Mouse (Mus musculus): ENCODE measurements around the gene Fam172a. TPM values are rescaled to one million over a fixed set of nuclear protein-coding genes. Genes with fewer than 3 reads are reported as not detected.
A peak's percentile ranks its signal among the peaks of the same experiment; 100 is the strongest.

Fam172a gene
- polyA plus RNA-seq, 1 experiment from 2014 or later = 32.9 TPM

DNA sequence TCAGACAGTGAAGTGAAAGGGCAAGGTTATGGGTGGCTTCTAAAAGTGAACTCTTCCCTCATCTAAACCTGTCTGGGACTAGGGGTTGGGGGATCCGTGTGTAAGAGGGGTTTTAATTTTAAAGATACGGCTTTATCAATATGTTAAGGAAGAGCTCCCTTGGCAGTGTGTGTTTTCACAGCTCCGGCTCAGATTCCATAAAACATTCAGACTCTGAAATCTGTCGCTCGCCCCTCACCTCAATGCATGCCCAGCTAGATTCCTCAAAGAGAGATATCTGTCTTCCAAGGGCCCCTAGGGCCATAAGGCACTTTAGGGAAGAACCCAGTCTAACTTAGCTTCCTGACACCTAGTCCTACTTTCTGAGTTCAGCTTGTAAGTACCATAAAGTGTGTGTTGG, 486.0 kb downstream of the Fam172a start:
- Histone ChIP-seq H3K36me3 (peaks cover 54% of the 10 kb centered on the region), H3K9me3 (replicated peaks) (no peaks in the 10 kb centered on the region), H3K27ac (replicated peaks) (peak overlapping the region; percentile 93), H3K4me1 (peaks cover 96% of the 10 kb centered on the region), H3K4me3 (peak overlapping the region; percentile 37), H3K27me3 (ENCODE audit: low read depth, poor library complexity, severe bottlenecking) (peaks cover 100% of the 10 kb centered on the region)
- WGBS = 40% methylated on average over 5 of the region's 5 CpGs
- DNase-seq (ENCODE audit: low spot score) = no peak

DNA sequence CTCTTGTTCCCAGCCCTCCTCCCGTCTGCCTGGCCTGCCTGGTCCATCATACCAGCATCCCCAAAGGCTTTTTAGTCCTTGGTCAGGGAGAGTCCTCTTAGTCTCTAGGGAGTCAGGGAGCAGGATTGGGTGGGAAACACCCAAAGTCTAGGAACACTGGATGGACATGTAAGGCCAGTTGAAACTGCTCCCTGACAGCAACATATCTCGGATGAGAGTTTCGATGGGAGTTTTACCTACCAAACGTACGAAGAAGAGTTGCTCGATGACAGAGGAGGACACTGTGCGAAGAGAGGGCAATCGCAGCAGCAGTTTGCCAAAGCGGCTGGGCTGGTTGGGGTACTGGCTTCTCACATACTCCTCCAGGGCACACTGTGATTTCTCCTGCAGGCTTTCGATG, 487.8 kb downstream of the Fam172a start:
- no peaks in the 10 kb centered on the region for H3K9me3 ChIP-seq (replicated peaks)
- 38% methylated on average over 10 of the region's 10 CpGs for WGBS
- H3K4me3 ChIP-seq = peak overlapping the region; percentile 96
- peaks cover 72% of the 10 kb centered on the region for H3K36me3 ChIP-seq
- peak overlapping the region; percentile 99 for H3K27ac ChIP-seq (replicated peaks)
- H3K27me3 ChIP-seq (ENCODE audit: low read depth, poor library complexity, severe bottlenecking) = peaks cover 100% of the 10 kb centered on the region
- DNase-seq (ENCODE audit: low spot score) = peak; percentile 19
- peaks cover 91% of the 10 kb centered on the region for H3K4me1 ChIP-seq

DNA sequence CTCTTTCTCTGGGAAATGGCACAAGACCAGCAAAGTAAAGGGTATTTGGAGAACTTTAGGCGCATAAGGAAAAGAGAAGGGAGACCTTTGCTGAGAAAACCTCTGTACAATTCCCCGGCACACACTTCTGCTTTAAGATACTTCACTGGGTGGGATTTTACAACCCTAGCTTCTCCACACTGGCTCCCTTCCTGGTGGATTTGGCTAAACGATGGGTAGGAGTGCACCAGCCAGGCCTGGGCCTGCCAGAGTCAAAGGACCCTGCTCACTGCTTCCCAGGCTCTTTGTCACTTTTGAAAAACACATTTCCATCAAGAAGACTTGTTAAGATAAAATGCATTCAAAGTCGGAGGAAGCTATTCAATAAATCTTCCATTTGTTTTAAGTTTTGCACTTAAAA, 491.4 kb downstream of the Fam172a start:
- WGBS = 22% methylated on average over 4 of the region's 4 CpGs
- Histone ChIP-seq H3K4me1 (peaks cover 66% of the 10 kb centered on the region), H3K27ac (replicated peaks) (peak overlapping the region; percentile 99), H3K4me3 (peak overlapping the region; percentile 96), H3K9me3 (replicated peaks) (no peaks in the 10 kb centered on the region), H3K27me3 (ENCODE audit: low read depth, poor library complexity, severe bottlenecking) (peaks cover 80% of the 10 kb centered on the region), H3K36me3 (peaks cover 82% of the 10 kb centered on the region)
- DNase-seq (ENCODE audit: low spot score) = no peak

DNA sequence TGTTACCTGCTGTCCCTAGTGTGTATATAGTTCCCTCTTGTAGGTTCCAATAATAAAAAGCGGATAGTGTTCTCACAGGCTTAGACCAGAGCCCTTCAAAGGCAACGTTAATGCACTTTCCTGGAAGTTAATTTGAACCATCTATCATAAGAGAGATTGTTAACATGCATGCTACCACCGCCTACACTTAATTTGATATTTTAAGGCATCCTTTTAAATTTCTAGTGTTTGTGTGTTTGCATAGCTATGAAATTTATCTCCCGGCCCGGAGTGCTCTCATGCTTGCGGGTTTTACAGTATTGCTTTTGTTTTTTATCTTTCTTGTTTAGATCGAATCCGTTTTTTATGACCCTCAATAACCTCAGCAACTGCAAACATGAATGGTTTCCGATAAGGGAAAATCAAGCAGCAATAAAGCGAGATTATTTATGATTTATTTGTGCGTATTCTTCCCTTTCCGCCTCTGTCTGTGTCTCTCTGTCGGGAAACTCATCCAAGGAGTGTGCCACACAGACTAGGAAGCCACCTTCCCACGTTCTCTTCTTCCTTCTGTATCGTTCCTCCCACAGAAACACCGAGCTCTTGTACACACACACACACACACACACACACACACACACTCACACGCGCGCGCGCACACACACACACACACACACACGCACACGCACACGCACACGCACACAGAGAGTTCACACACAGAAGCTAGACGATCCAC, 492.5 kb downstream of the Fam172a start:
- peaks cover 70% of the 10 kb centered on the region for H3K27me3 ChIP-seq (ENCODE audit: low read depth, poor library complexity, severe bottlenecking)
- peak overlapping the region; percentile 99 for H3K27ac ChIP-seq (replicated peaks)
- peaks cover 73% of the 10 kb centered on the region for H3K36me3 ChIP-seq
- H3K4me3 ChIP-seq = peak overlapping the region; percentile 96
- H3K4me1 ChIP-seq = peaks cover 59% of the 10 kb centered on the region
- H3K9me3 ChIP-seq (replicated peaks) = no peaks in the 10 kb centered on the region
- WGBS = 9% methylated on average over 21 of the region's 26 CpGs
- no peak for DNase-seq (ENCODE audit: low spot score)

DNA sequence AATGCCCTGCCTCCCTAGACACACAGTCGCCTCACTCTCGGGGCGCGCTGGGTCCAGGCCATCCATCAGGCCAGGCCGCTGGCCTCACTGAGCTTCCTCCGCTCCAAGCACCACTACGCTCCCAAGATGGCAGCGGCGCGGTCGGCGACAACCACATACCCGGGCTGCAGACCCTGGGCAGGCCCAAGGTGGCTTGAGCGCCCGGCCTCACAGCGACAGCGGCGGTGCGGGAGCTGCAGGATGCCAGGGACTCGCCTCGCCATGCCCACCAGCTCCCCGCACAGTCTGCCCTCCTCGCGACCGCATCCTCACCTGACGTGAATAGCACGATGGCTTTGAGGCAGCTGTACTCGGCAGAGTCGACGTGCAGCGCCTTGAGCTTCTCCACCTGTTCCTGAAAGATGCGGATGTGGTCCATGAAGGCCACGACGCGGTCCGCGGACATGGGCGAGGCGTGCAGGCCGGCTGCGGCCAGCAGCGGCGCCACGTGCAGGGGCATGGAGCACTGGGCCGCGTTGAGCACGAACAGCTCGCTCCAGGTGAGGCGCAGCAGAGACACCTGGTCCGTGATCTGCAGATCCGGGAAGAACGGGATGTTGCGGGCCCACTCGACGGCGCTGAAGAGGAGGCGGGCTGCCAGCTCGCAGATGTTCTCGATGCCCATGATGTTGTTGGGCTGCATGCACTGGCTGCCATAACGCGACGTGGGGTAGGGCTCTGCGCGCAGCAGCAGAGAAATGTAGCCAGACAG, 493.2 kb downstream of the Fam172a start:
- peak; percentile 70 for DNase-seq (ENCODE audit: low spot score)
- Histone ChIP-seq H3K4me3 (peak overlapping the region; percentile 96), H3K9me3 (replicated peaks) (no peaks in the 10 kb centered on the region), H3K4me1 (peaks cover 52% of the 10 kb centered on the region), H3K36me3 (peaks cover 65% of the 10 kb centered on the region), H3K27ac (replicated peaks) (peak overlapping the region; percentile 99), H3K27me3 (ENCODE audit: low read depth, poor library complexity, severe bottlenecking) (peaks cover 62% of the 10 kb centered on the region)
- WGBS = 2% methylated on average over 64 of the region's 64 CpGs

DNA sequence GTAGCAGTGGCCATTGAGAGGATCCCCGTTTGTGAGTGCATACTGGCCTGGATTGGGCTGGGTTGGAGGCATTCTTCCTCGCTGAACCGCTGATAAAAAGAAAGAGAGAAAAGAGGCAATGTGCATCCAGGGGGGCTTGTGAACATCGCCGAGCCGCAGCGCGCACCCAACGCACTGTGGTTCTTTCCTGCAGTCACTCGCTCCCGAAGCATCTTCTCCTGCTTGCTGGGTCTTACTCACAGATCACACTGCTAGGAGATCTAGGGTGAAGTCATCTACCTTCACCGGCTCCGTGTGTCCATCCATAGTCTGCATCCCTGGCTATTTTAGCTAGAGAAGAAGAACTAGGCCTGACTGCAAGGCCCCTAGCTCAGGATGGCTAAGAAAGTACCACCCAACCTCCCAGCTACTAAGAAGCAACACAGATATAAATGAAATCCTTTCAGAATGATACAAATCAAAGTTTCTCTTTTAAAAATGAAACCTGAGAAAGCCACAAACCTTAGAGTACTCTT, 493.8 kb downstream of the Fam172a start:
- DNase-seq (ENCODE audit: low spot score) = peak; percentile 62
- Histone ChIP-seq H3K9me3 (replicated peaks) (no peaks in the 10 kb centered on the region), H3K27me3 (ENCODE audit: low read depth, poor library complexity, severe bottlenecking) (peaks cover 56% of the 10 kb centered on the region), H3K4me3 (peak overlapping the region; percentile 96), H3K36me3 (peaks cover 59% of the 10 kb centered on the region), H3K27ac (replicated peaks) (peak overlapping the region; percentile 99), H3K4me1 (peaks cover 48% of the 10 kb centered on the region)
- 2% methylated on average over 13 of the region's 13 CpGs for WGBS

DNA sequence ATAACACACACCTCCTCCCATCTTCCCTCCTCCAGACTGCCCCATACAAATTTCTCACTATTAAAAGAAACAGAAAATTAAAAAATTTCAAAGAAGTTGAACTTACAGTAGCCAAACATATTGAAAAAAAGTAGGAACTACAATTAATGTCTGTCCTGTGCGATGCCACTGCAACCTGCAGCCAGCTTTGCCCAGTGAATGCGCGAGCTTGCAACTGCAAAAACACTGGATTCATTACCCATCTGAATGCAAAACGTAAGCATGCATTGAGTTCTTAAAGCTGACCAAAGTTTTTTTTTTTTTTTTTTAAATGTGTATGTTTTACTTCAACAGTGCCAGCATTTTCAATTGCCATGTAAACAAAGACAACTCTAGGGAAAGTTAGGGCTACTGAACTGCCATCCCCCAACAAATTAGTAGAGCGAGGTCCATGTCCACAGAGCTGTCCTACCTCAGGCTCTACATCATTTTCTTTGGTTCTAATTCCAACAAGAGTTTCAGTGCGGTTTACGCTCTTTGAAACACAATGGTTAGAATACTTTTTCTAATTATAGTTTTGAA, 494.5 kb downstream of the Fam172a start:
- Histone ChIP-seq H3K9me3 (replicated peaks) (no peaks in the 10 kb centered on the region), H3K27me3 (ENCODE audit: low read depth, poor library complexity, severe bottlenecking) (peaks cover 49% of the 10 kb centered on the region), H3K4me1 (peaks cover 41% of the 10 kb centered on the region), H3K27ac (replicated peaks) (peak overlapping the region; percentile 99), H3K4me3 (peak overlapping the region; percentile 96), H3K36me3 (peaks cover 52% of the 10 kb centered on the region)
- DNase-seq (ENCODE audit: low spot score) = no peak
- 3% methylated on average over 7 of the region's 7 CpGs for WGBS

DNA sequence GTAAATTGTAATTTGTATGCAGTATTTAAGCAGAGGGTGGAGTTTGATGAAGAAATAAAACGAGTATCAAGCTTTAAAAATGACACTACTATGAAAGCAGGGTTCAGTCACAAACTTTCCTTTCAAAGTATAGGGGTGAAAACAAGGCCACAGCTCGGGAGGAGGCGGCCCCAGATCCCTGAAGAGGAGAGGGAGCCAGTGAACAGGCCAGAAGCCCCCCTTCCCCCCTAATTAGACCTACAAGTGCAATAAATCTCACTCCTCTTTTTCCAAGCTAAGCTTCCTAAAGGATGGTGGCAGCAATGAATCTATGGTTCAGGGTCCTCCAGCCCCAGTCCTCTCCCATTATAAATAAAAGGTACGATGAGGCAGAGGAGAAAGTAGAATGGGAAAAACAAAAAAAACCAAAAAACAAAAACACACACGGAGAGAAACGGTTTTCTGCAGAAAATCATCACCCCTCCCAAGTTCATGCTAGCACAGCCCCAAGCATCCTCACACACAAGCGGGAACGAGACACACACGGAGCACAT, 495.5 kb downstream of the Fam172a start:
- Histone ChIP-seq H3K27ac (replicated peaks) (peak overlapping the region; percentile 99), H3K27me3 (ENCODE audit: low read depth, poor library complexity, severe bottlenecking) (peaks cover 39% of the 10 kb centered on the region), H3K4me1 (peaks cover 31% of the 10 kb centered on the region), H3K4me3 (peak overlapping the region; percentile 96), H3K9me3 (replicated peaks) (no peaks in the 10 kb centered on the region), H3K36me3 (peaks cover 42% of the 10 kb centered on the region)
- DNase-seq (ENCODE audit: low spot score) = no peak
- 0% methylated on average over 9 of the region's 9 CpGs for WGBS

DNA sequence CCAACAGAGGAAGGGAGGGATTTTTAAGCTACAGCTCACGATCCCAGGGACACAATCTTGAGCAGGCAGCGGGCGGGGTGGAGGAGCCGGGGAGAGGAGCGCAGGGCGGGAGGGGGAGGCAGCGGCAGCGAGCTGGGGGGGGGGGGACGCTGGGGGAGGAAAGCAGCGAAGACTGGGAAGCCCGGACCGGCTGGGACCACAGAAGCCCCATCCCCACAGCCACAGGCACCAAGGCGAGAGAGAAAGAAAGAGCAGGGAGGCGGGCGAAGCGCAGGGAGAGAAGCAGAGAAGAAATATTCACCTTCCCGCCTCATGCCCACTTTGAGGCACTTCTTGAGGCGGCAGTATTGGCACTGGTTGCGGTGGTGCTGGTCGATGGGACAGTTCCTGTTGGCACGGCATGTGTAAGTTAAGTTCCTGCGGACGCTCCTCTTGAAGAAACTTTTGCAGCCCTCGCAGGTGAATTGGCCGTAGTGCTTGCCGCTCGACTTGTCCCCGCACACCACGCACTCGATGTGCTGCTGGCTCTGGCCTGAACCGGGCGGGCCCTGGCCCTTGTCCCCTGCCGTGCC, 496.1 kb downstream of the Fam172a start:
- peak overlapping the region; percentile 96 for H3K4me3 ChIP-seq
- H3K27me3 ChIP-seq (ENCODE audit: low read depth, poor library complexity, severe bottlenecking) = peaks cover 33% of the 10 kb centered on the region
- H3K27ac ChIP-seq (replicated peaks) = peak overlapping the region; percentile 99
- no peaks in the 10 kb centered on the region for H3K9me3 ChIP-seq (replicated peaks)
- peaks cover 37% of the 10 kb centered on the region for H3K36me3 ChIP-seq
- H3K4me1 ChIP-seq = peaks cover 29% of the 10 kb centered on the region
- 0% methylated on average over 29 of the region's 33 CpGs for WGBS
- DNase-seq (ENCODE audit: low spot score) = peak; percentile 78

DNA sequence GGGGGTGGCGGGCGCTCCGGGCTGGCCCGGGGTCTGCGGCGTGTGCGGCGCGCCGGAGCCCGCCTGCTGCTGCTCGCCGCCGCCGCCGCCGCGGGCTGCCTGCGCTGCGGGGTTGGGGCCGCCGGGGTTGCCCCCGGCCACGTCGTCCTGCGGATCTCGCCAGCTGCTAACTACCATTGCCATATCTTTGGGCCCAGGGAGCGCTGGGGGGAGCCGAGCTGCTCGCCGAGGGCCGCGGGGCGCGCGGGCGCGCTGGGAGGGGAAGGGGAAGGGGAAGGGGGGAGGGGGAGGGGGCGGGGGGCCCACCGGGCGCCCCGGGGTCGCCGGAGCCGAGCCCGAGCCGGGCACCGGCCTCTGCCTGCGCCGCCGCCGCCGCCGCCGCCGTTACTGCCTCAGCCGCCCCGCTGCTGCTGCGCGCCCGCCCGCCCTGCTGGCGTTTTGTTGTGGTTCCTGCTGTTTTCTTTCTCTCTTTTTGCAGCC, 496.6 kb downstream of the Fam172a start:
- Histone ChIP-seq H3K27ac (replicated peaks) (peak overlapping the region; percentile 99), H3K4me3 (peak overlapping the region; percentile 96), H3K36me3 (peaks cover 31% of the 10 kb centered on the region), H3K4me1 (peaks cover 24% of the 10 kb centered on the region), H3K27me3 (ENCODE audit: low read depth, poor library complexity, severe bottlenecking) (peaks cover 28% of the 10 kb centered on the region), H3K9me3 (replicated peaks) (no peaks in the 10 kb centered on the region)
- DNase-seq (ENCODE audit: low spot score) = no peak
- WGBS = 0% methylated on average over 45 of the region's 63 CpGs

DNA sequence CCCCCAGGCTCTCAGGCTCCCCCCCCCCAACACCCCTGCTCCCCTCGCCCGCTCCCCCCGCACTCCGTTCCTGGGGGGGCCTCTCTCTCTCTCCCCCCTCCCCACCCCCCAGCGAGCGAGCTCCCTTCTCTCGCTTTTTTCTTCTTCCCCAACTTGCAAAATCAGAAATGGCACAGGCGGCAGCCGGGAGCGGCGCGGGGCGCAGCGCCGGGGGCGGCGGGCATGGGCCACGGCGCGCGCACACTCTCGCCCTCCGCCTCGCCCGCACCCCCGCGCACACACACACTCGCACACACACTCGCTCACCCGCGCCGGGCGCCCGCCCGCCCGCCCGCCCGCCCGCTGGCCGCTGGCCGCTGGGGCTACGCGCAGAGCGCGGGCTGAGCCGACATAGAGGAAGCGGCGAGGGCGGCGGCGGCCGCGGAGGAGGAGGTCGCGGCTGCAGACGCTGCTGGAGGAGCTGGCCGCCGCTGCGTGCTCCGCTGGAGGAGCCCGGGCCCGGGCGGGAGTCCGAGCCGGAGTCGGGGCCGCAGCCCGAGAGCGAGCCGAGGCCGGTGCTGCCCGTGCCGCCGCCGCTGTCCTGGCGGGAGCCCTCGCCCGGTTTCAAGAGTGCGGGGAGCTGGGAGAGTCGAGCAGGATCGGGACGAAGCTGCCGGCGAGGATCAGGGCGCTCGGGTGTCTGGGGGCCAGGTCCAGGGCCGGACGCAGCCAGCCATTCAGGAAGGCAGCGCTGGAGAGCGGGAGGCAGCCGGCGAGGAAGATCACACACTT, 497.2 kb downstream of the Fam172a start:
- peak overlapping the region; percentile 99 for H3K27ac ChIP-seq (replicated peaks)
- peaks cover 28% of the 10 kb centered on the region for H3K4me1 ChIP-seq
- under 1% methylated on average over 74 of the region's 92 CpGs for WGBS

More for the DNA sequence above, 497.2 kb downstream of the Fam172a start:
- H3K9me3 ChIP-seq (replicated peaks) = no peaks in the 10 kb centered on the region
- H3K4me3 ChIP-seq = peak overlapping the region; percentile 96
- DNase-seq (ENCODE audit: low spot score) = peak; percentile 77
- peaks cover 22% of the 10 kb centered on the region for H3K27me3 ChIP-seq (ENCODE audit: low read depth, poor library complexity, severe bottlenecking)
- peaks cover 25% of the 10 kb centered on the region for H3K36me3 ChIP-seq

Data from midbrain, embryonic 10.5 days (tissue).